Mouse (Mus musculus) midbrain, embryonic 16.5 days (tissue): ENCODE results near the gene Hacd2. TPM values are rescaled to one million over a fixed set of nuclear protein-coding genes. Genes with fewer than 3 reads are reported as not detected.
A peak's percentile ranks its signal among the peaks of the same experiment; 100 is the strongest.

ENCODE experiments used
- ATAC-seq: fragments of 200-750 bp; cut with Nextera tagmentation; 2 replicates; pipeline ENCODE4 v1.8.0; 2017; ENCODE audit warnings: moderate TSS enrichment
- H3K27ac ChIP-seq: fragments of 300-500 bp; sonication (generic); 2 replicates; pipeline ENCODE4 v1.5.1; 2014; ENCODE audit warnings: mild to moderate bottlenecking, low read length, mixed read lengths
- H3K27me3 ChIP-seq: fragments of 300-500 bp; sonication (generic); 2 replicates; pipeline ENCODE4 v1.6.1; 2014; ENCODE audit warnings: low read depth, low read length, mixed read lengths; ENCODE audit not compliant: control insufficient read depth, insufficient read depth
- H3K36me3 ChIP-seq: fragments of 300-500 bp; sonication (generic); 2 replicates; pipeline ENCODE4 v1.6.1; 2014; ENCODE audit warnings: mild to moderate bottlenecking, low read length, moderate library complexity, mixed read lengths; ENCODE audit not compliant: control insufficient read depth, insufficient read depth
- H3K4me1 ChIP-seq: fragments of 300-500 bp; sonication (generic); 2 replicates; pipeline ENCODE4 v1.6.1; 2014; ENCODE audit warnings: mild to moderate bottlenecking, low read length, mixed read lengths; ENCODE audit not compliant: control insufficient read depth, insufficient read depth
- H3K4me2 ChIP-seq: fragments of 300-500 bp; sonication (generic); 2 replicates; pipeline ENCODE4 v1.6.1; 2014; ENCODE audit warnings: mild to moderate bottlenecking, low read length, mixed read lengths
- H3K4me3 ChIP-seq: fragments of 300-500 bp; sonication (generic); 2 replicates; pipeline ENCODE4 v1.5.1; 2014; ENCODE audit warnings: low read depth, mild to moderate bottlenecking, low read length, moderate library complexity, mixed read lengths
- H3K9ac ChIP-seq: fragments of 300-500 bp; sonication (generic); 2 replicates; pipeline ENCODE4 v1.6.1; 2014; ENCODE audit warnings: low read depth, low read length, mixed read lengths
- H3K9me3 ChIP-seq: fragments of 300-500 bp; sonication (generic); replicated peaks from 2 replicates; pipeline ENCODE4 v1.6.1; 2014; ENCODE audit warnings: mild to moderate bottlenecking, low read length, mixed read lengths; ENCODE audit not compliant: control insufficient read depth, poor library complexity, severe bottlenecking
- WGBS: fragments of 180-500 bp; shearing (Covaris S2); extraction: QIAGEN DNeasy Blood & Tissue Kit; methylation state at CpG from one replicate; pipeline ENCODE4 v1.1.7; 2014; 5-methylcytosine and 5-hydroxymethylcytosine counted together
- polyA plus RNA-seq: library from polyadenylated mRNA; unstranded; fragments of >200 nt; fragmentation: Nextera tagmentation; extraction: Ambion mirVana; gene quantifications from 2 replicates; pipeline ENCODE4 v1.2.1, GENCODE M21; 2015

Gene Hacd2
- polyA plus RNA-seq, 1 experiment from 2014 or later: 44.0 TPM

GRCm38 (mm10) chr16:35139873-35140619 is 117.8 kb downstream of the Hacd2 start:
- peak; percentile 87 for ATAC-seq
- Histone ChIP-seq H3K4me1 (peaks cover 13% of the 10 kb centered on the region), H3K4me3 (no peak overlapping the region), H3K27me3 (no peaks in the 10 kb centered on the region), H3K27ac (peak overlapping the region; percentile 59), H3K4me2 (peak overlapping the region; percentile 24), H3K9me3 (no peaks in the 10 kb centered on the region), H3K9ac (peak overlapping the region; percentile 39; the same call in 1 of the 2 replicates), H3K36me3 (no peaks in the 10 kb centered on the region)
- 8% methylated on average over 11 of the region's 11 CpGs for WGBS

- Histone ChIP-seq H3K9me3 (no peaks in the 10 kb centered on the region), H3K36me3 (no peaks in the 10 kb centered on the region), H3K4me3 (no peak overlapping the region), H3K4me2 (peak overlapping the region; percentile 24), H3K4me1 (peaks cover 13% of the 10 kb centered on the region), H3K27me3 (no peaks in the 10 kb centered on the region), H3K27ac (no peak overlapping the region), H3K9ac (no peak overlapping the region)
- peak; percentile 70 for ATAC-seq
- WGBS: 24% methylated on average over 9 of the region's 9 CpGs
Measured at GRCm38 (mm10) chr16:35140620-35140975, 118.4 kb downstream of the Hacd2 start.

GRCm38 (mm10) chr16:35141839-35142238 is 119.6 kb downstream of the Hacd2 start:
- Histone ChIP-seq H3K36me3 (no peaks in the 10 kb centered on the region), H3K9ac (no peak overlapping the region), H3K4me1 (peaks cover 13% of the 10 kb centered on the region), H3K4me2 (no peak overlapping the region), H3K9me3 (no peaks in the 10 kb centered on the region), H3K27ac (no peak overlapping the region), H3K27me3 (no peaks in the 10 kb centered on the region), H3K4me3 (no peak overlapping the region)
- no peak for ATAC-seq
- 69% methylated on average over 8 of the region's 8 CpGs for WGBS

GRCm38 (mm10) chr16:35146153-35146552 is 123.9 kb downstream of the Hacd2 start:
- Histone ChIP-seq H3K4me1 (no peaks in the 10 kb centered on the region), H3K4me2 (no peak overlapping the region), H3K9ac (no peak overlapping the region), H3K27me3 (0 out of 2 replicates have a peak, but pooled peaks cover 2% of the 10 kb centered on the region), H3K4me3 (no peak overlapping the region), H3K9me3 (no peaks in the 10 kb centered on the region), H3K36me3 (no peaks in the 10 kb centered on the region), H3K27ac (no peak overlapping the region)
- no peak for ATAC-seq
- WGBS: 17% methylated on average over 4 of the region's 4 CpGs

DNA sequence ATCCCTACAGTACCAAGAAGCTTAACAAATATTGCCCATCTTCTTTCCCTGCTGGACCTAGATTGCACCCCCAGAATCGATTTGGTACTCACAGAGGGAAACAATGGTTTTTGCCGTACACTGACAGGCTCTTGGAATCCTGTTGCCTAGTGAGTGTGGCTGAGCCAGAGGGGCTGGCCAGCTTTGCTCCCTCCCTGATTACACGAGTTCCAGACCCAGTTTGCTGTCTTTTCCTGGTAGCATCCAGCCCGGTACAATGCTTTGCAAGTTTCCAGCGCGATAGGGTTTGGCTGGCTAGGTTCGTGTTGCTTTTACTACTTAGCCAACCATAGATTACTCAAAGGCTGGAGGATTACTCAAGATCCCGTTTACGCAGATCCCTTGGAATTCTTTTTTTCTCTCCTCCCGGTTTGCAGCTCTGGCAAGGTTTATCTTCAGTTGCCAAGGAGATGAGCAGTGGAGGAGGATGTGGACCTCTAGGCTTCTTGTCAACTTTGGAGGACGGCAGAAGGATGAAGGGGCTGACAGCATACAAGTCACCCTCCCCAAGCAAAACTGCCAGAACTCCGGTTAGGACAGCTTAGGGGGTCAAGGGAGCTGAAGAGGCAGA is 131.0 kb downstream of the Hacd2 start:
- H3K36me3 ChIP-seq: no peaks in the 10 kb centered on the region
- 0 out of 2 replicates have a peak overlapping the region, but pooled peaks have one; percentile 6 for H3K9ac ChIP-seq
- peaks cover 37% of the 10 kb centered on the region for H3K4me1 ChIP-seq
- no peak overlapping the region; the same call in 1 of the 2 replicates for H3K4me3 ChIP-seq
- H3K4me2 ChIP-seq: peak overlapping the region; percentile 82
- 0 out of 2 replicates have a peak overlapping the region, but pooled peaks have one; percentile 17 for H3K27ac ChIP-seq
- WGBS: 5% methylated on average over 12 of the region's 12 CpGs
- H3K27me3 ChIP-seq: peaks cover 10% of the 10 kb centered on the region
- ATAC-seq: no peak
- no peaks in the 10 kb centered on the region for H3K9me3 ChIP-seq

- peak overlapping the region; percentile 82 for H3K4me2 ChIP-seq
- peaks cover 10% of the 10 kb centered on the region for H3K27me3 ChIP-seq
- peaks cover 45% of the 10 kb centered on the region for H3K4me1 ChIP-seq
- peak overlapping the region; percentile 91 for H3K27ac ChIP-seq
- peak overlapping the region; percentile 82 for H3K4me3 ChIP-seq
- peak overlapping the region; percentile 91 for H3K9ac ChIP-seq
- H3K9me3 ChIP-seq: no peaks in the 10 kb centered on the region
- WGBS: 0% methylated on average over 29 of the region's 29 CpGs
- peak; percentile 88 for ATAC-seq
- no peaks in the 10 kb centered on the region for H3K36me3 ChIP-seq
Measured at GRCm38 (mm10) chr16:35154245-35154640, 132.0 kb downstream of the Hacd2 start.

GRCm38 (mm10) chr16:35154641-35155390 is 132.6 kb downstream of the Hacd2 start, which contains the start of gene Adcy5:
Gene Adcy5, plus strand, starts transcription at chr16:35154877.
- peak within 1 kb of the TSS; percentile 82 for H3K4me2 ChIP-seq
- H3K4me1 ChIP-seq: peaks cover 51% of the 10 kb centered on the region
- no peaks in the 10 kb centered on the region for H3K9me3 ChIP-seq
- 1% methylated on average over 41 of the region's 104 CpGs for WGBS
- peak within 1 kb of the TSS; percentile 91 for H3K27ac ChIP-seq
- ATAC-seq: peak; percentile 62
- peaks cover 10% of the 10 kb centered on the region for H3K27me3 ChIP-seq
- peak within 1 kb of the TSS; percentile 91 for H3K9ac ChIP-seq
- no peaks in the 10 kb centered on the region for H3K36me3 ChIP-seq
- H3K4me3 ChIP-seq: peak within 1 kb of the TSS; percentile 82

- peak; percentile 19; the same call in 1 of the 2 replicates for ATAC-seq
- peak overlapping the region; percentile 91 for H3K9ac ChIP-seq
- H3K27ac ChIP-seq: peak overlapping the region; percentile 91
- H3K9me3 ChIP-seq: no peaks in the 10 kb centered on the region
- H3K4me2 ChIP-seq: peak overlapping the region; percentile 82
- H3K36me3 ChIP-seq: no peaks in the 10 kb centered on the region
- peaks cover 60% of the 10 kb centered on the region for H3K4me1 ChIP-seq
- H3K27me3 ChIP-seq: peaks cover 8% of the 10 kb centered on the region
- H3K4me3 ChIP-seq: peak overlapping the region; percentile 82
- 1% methylated on average over 69 of the region's 87 CpGs for WGBS
Measured at GRCm38 (mm10) chr16:35155391-35156305, 133.4 kb downstream of the Hacd2 start.
